Comparison of ENCODE assay signal across 19 mouse cellular contexts in genomic region chr11:86881710-86882109, GRCm38 (mm10).
DNase-seq lines count a peak whose midpoint lies in the region; ATAC-seq and TF ChIP-seq lines count a peak whose summit lies in the region.
"Had no signal": no experiment of that assay in that cellular context is flagged by ENCODE, and none has a peak within 500 bp of the region (broad histone marks: within the 10 kb centered on the region; RNA-seq: fewer than 3 reads in every experiment).

No protein-coding gene starts in this region.

- H3K27me3 ChIP-seq in heart, adult 2 months (ENCODE audit: control insufficient read depth, insufficient read depth, low read length), result no peaks in the 10 kb centered on the region
- H3K27me3 ChIP-seq in lung, embryonic 14.5 days (ENCODE audit: insufficient read depth, low read length), result no peaks in the 10 kb centered on the region
- H3K27me3 ChIP-seq in MEL (ENCODE audit: control insufficient read depth in 1 of 2, insufficient read depth in 2 of 2, low read length in 2 of 2), result no peaks in the 10 kb centered on the region; a peak in 1 of 4 replicates
- H3K27me3 ChIP-seq: neural tube, embryonic 13.5 days had no signal

- no peak for DNase-seq in heart, adult 2 months
- no peak for DNase-seq in heart, postnatal 10 days
- DNase-seq in lung, embryonic 14.5 days, result no peak
- DNase-seq in lung, adult 18-20 months, result no peak
- peak; percentile 62 for DNase-seq in MEL (ENCODE audit: low read depth, low spot score)
- DNase-seq in urinary bladder, adult 2 months (ENCODE audit: low spot score), result no peak
- DNase-seq in embryo, embryonic 10 days (ENCODE audit: low spot score), result no peak
- DNase-seq: cerebellum, adult 9-11 months; gastrocnemius, postnatal 36 days; heart, postnatal 14 days; kidney, adult 18-20 months; kidney, postnatal 14 days; lung, postnatal 14 days; right cerebral cortex, postnatal 25 days; thymus, postnatal 36 days had no signal

- no peak for TF ChIP-seq POLR2A in heart, adult 2 months (IDR thresholded peaks at IDR 0.05; ENCODE audit: insufficient read depth, low read depth, low read length)
- no peak for TF ChIP-seq POLR2A in MEL (IDR thresholded peaks at IDR 0.05; ENCODE audit: control insufficient read depth in 1 of 2, insufficient read depth in 1 of 2, low read depth in 1 of 2, low read length in 2 of 2, poor library complexity in 1 of 2)

- H3K9ac ChIP-seq in heart, adult 2 months (ENCODE audit: low read depth, low read length), result no peak overlapping the region
- no peak overlapping the region for H3K9ac ChIP-seq in lung, embryonic 14.5 days
- H3K9ac ChIP-seq in MEL (ENCODE audit: control insufficient read depth, low read depth, low read length, poor library complexity, severe bottlenecking), result no peak overlapping the region
- H3K9ac ChIP-seq: hindbrain, embryonic 14.5 days; neural tube, embryonic 13.5 days had no signal

- no peaks in the 10 kb centered on the region for H3K79me2 ChIP-seq in heart, adult 2 months (replicated peaks; ENCODE audit: control insufficient read depth, insufficient read depth, low read length)
- H3K79me2 ChIP-seq in MEL (ENCODE audit: control insufficient read depth, insufficient read depth, low read length, poor library complexity), result no peaks in the 10 kb centered on the region

- no peak overlapping the region for H3K4me3 ChIP-seq in heart, adult 2 months
- H3K4me3 ChIP-seq in lung, embryonic 14.5 days (ENCODE audit: low read depth, low read length), result no peak overlapping the region
- H3K4me3 ChIP-seq in MEL (ENCODE audit: control insufficient read depth in 1 of 2, insufficient read depth in 1 of 2, low read depth in 2 of 2, low read length in 2 of 2), result no peak overlapping the region
- H3K4me3 ChIP-seq: heart, embryonic 10.5 days; neural tube, embryonic 13.5 days had no signal

- ATAC-seq in lung, embryonic 14.5 days (ENCODE audit: insufficient read depth), result no peak

- no peaks in the 10 kb centered on the region for H3K9me3 ChIP-seq in lung, embryonic 14.5 days (ENCODE audit: low read depth, low read length)
- no peaks in the 10 kb centered on the region for H3K9me3 ChIP-seq in MEL (replicated peaks; ENCODE audit: insufficient read depth, low read length)
- H3K9me3 ChIP-seq: heart, embryonic 10.5 days; neural tube, embryonic 13.5 days had no signal

- H3K4me2 ChIP-seq in lung, embryonic 14.5 days, result no peak overlapping the region
- H3K4me2 ChIP-seq: hindbrain, embryonic 14.5 days; liver, embryonic 11.5 days; neural tube, embryonic 13.5 days had no signal

- H3K4me1 ChIP-seq in heart, adult 2 months (ENCODE audit: control insufficient read depth, insufficient read depth, low read length), result no peaks in the 10 kb centered on the region
- no peaks in the 10 kb centered on the region for H3K4me1 ChIP-seq in lung, embryonic 14.5 days (ENCODE audit: insufficient read depth)
- no peaks in the 10 kb centered on the region for H3K4me1 ChIP-seq in MEL (ENCODE audit: control insufficient read depth in 1 of 2, insufficient read depth in 2 of 2, low read length in 2 of 2)
- H3K4me1 ChIP-seq: neural tube, embryonic 13.5 days had no signal

- no peak for TF ChIP-seq EP300 in heart, adult 2 months (IDR thresholded peaks at IDR 0.05; ENCODE audit: insufficient read depth, low read depth, low read length)
- no peak for TF ChIP-seq EP300 in MEL (IDR thresholded peaks at IDR 0.05; ENCODE audit: low read depth in 1 of 2, low read length in 2 of 2)

- intact Hi-C loops in heart, adult 2 months (cut with DNase I), result no loop called here
- intact Hi-C loops in heart, postnatal 10 days (cut with DNase I), result no loop called here

- peak; percentile 42 for TF ChIP-seq CTCF in heart, adult 2 months (IDR thresholded peaks at IDR 0.05)
- peak; percentile 28 for TF ChIP-seq CTCF in lung, embryonic 14.5 days (IDR thresholded peaks at IDR 0.05; ENCODE audit: low read depth)
- peak; percentile 20 to 60 (median 40); a peak in 4 of 6 replicates for TF ChIP-seq CTCF in MEL (IDR thresholded peaks at IDR 0.05 in 2 of 3, conservative IDR thresholded peaks at IDR 0.05 in 1 of 3; ENCODE audit: control insufficient read depth in 1 of 3, insufficient read depth in 1 of 3, low read depth in 2 of 3, low read length in 3 of 3, poor library complexity in 1 of 3, severe bottlenecking in 1 of 3)

- no peak overlapping the region for H3K27ac ChIP-seq in heart, adult 2 months
- H3K27ac ChIP-seq in lung, embryonic 14.5 days (ENCODE audit: low read depth), result no peak overlapping the region
- no peak overlapping the region for H3K27ac ChIP-seq in MEL (ENCODE audit: control insufficient read depth, low read depth, low read length)
- H3K27ac ChIP-seq: heart, embryonic 10.5 days; hindbrain, embryonic 14.5 days; neural tube, embryonic 13.5 days had no signal

- peak; percentile 38 for TF ChIP-seq RAD21 in MEL (IDR thresholded peaks at IDR 0.05; ENCODE audit: low read depth, low read length)

- no peaks in the 10 kb centered on the region for H3K36me3 ChIP-seq in heart, adult 2 months (ENCODE audit: control insufficient read depth, insufficient read depth, low read length)
- no peaks in the 10 kb centered on the region for H3K36me3 ChIP-seq in lung, embryonic 14.5 days (ENCODE audit: insufficient read depth)
- H3K36me3 ChIP-seq in MEL (ENCODE audit: control insufficient read depth in 1 of 2, insufficient read depth in 2 of 2, low read length in 2 of 2), result no peaks in the 10 kb centered on the region
- H3K36me3 ChIP-seq: heart, embryonic 10.5 days; neural tube, embryonic 13.5 days had no signal

TF ChIP-seq in MEL, 35 proteins besides CTCF, POLR2A, EP300 and RAD21:
- TF ChIP-seq SMC3 (IDR thresholded peaks at IDR 0.05; ENCODE audit: low read depth, low read length) (peak; percentile 53), JUND (IDR thresholded peaks at IDR 0.05; ENCODE audit: low read depth, low read length) (no peak), USF1 (IDR thresholded peaks at IDR 0.05; ENCODE audit: low read depth, low read length) (no peak), CHD1 (IDR thresholded peaks at IDR 0.05; ENCODE audit: low read depth, low read length) (no peak)
